Mouse (Mus musculus) 3T3-L1 (cell line): ENCODE measurements around the gene 4933407L21Rik.
A peak's percentile ranks its signal among the peaks of the same experiment; 100 is the strongest.
"Not testable (repeated sequence)": the region's sequence is repeated elsewhere in the genome, so short reads cannot be mapped to it uniquely, and the experiment has no call there.

Experiments used
- DNase-seq: peaks from one replicate; pipeline ENCODE4 v3.0.0-alpha.2; 2015; ENCODE audit warnings: low read depth, low spot score

The 4933407L21Rik gene

DNA sequence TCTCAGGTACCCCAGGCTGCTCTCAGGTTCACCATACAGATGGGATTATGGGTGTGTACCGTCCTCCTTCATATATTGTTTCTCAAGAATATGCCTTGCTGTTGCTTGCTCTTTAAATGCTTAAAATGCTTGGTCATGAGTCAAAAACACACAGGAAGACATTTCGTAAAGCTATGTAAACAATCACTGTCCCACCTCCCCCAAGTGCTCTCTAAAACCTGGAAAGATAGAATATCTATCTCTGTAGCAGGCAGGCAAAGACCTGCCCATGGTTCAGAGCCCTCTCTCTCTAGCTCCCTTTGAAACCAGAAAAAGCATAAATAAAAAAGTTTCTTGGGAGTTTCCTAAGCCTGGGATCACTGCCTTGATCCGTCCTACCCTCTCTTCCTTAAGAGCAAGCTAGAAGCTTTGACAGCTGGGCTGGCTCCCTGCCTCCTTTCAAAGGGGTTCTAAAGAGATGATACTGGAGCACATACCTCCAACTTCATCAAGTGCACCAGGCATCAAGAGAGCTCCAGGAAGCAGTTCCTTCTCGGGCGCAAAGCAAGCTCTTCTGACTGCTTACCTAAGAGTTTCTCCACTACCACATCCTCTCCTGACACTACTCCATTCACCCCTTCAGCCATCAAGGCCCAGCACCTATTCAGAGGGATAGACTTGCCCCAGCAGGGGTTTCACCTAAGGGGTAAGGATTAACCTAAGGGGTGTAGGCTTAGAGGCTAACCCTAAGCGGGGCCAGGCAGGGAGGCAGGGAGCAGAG, 31.0 kb downstream of the 4933407L21Rik start:
- DNase-seq: no peak

DNA sequence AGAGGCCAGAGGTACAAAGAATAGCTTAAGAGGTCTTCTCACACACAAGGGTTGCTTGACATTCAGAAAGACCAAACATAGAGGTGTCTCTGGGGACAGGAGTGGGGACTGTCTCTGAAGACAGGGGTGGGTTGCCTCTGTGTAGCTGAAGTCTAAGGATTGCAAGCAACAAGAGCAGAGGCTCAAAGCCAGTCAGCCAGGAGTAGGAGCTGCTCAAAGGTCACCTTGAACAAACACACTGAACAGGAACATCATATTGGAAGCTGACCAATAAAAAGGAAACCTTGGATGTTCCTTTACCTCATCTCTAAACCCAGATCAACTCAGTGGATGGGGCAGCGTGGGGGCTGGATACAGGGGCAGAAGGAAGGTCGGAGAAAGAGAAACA, 31.6 kb downstream of the 4933407L21Rik start:
- DNase-seq: no peak

DNA sequence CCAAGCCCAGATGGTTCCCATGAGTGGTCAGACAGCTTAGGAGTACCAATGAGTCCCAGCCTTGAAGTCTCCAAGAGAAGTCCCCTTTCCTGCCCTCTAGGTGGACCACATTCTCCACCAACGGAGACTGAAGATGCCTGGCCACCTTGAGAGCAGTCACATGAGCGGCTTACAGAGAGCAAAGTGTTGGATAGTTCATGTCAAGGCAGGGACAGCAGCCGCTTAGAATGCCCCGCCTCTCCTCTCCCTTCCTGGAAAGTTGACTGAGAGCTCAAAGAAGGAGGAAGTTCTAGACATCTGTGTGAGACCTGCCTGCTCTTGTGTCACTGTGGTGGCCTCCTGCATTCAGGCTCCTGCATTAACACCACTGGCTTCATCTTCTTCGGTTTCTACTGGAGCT, 32.6 kb downstream of the 4933407L21Rik start, which contains the start of gene Gpr55:
Gpr55 (minus strand) TSS at position 135 of the 400 bp plus-strand sequence.
- no peak for DNase-seq

DNA sequence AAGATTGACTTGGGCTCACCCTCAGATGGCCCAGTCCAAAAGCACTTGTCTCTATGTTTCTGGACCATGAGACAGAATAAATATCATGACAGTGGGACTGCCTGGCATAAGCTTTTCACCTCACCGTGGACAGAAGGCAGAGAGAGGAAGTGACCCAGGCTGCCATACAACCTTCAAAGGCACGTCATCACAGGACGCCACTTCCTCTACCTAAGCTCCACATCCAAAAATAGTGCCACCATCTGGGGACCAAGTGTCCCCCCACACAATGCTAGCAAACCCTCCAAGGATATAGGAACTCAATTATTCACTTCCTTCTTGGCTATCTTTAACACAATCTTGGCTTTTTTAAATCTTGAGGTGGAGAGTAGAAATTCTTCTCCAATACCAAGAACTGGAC, 33.8 kb downstream of the 4933407L21Rik start:
- no peak for DNase-seq

DNA sequence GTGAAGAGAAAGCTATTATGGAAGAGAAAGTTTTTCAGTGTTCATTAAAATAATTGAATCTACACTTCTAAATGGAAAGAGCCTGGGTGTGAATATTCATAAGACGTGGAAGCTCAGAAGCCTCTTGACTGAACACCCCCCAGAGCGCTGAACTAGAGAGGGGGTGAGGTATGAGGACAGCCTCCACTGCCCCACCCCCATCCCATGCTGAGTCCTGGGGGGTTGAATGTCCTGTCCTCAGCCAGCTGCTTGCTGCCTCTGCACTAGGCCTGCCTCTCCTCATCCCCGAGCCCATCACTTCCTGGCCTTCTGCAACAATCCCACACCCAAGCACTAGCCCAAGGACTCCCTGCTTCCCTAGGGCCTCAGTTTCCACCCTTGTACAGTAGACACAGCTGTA, 37.6 kb downstream of the 4933407L21Rik start:
- DNase-seq: no peak

DNA sequence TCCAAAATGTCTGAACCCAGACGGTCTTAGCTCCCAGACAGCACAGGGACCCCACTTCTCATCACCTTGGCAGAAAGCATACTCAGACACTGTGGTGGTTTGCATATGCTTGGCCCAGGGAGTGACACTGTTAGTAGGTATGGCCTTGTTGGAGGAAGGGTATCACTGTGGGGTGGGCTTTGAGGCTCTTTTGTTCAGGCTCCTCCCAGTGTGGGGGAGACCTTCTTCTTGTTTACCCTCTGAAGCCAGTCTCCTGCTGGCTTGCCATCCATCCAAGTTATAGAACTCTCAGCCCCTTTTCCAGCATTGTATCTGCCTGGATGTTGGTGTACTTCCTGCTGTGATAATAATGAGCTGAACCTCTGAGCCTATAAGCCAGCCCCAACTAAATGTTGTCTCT, 40.8 kb downstream of the 4933407L21Rik start:
- no peak for DNase-seq

DNA sequence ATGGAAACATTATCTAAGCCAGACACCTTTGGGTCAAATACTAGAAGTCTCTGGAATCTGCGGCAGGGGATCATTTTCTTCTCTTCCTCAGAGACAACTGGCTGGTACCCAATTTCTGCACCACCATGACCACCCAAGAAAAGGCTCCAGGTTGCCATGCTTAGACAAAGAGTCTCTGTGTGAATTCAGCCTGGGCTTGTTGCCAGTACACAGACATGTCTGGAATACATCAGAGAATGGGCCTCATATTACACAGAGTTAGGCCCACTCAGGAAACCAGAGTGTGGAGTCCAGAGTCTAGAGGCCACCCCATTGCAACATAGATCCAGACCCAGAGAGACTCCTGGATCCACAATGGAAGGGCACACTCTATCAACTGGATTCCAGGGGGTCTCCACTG, 41.2 kb downstream of the 4933407L21Rik start:
- DNase-seq: peak; percentile 30

DNA sequence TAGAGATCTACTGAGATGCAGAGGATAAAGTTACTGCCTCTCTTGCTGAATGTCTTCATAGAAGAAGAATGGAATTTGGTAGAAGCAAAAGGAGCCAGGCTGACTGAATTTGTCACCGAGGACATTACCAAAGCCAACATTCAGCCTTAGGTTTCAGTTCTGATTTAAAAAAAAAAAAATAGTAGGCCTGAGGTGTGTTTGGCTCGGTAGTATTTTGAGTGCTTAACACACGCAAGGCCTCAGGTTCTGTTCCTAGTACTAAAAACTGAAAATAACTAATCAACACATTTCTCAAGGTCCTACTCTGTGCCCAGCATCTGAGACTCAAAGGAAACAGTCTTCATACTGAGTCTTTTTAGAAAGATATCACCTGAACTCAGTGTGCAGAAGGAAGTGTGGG, 42.8 kb downstream of the 4933407L21Rik start:
- no peak for DNase-seq

DNA sequence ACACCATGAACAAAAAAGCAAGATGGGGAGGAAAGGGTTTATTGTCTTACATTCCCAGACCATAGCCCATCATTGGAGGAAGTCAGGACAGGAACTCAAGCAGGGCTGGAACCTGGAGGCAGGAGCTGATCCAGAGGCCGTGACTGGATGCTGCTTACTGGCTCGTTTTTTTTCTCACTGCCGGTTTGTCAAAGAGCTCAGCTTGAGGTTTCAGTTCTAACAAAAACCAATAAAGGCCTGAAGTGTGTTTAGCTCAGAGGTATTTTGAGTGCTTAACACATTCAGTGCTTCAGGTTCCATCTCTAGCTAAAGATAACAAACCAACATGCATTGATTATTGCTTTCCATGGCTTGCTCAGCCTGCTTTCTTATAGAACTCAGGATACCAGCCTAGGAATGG, 44.1 kb downstream of the 4933407L21Rik start:
- no peak for DNase-seq

DNA sequence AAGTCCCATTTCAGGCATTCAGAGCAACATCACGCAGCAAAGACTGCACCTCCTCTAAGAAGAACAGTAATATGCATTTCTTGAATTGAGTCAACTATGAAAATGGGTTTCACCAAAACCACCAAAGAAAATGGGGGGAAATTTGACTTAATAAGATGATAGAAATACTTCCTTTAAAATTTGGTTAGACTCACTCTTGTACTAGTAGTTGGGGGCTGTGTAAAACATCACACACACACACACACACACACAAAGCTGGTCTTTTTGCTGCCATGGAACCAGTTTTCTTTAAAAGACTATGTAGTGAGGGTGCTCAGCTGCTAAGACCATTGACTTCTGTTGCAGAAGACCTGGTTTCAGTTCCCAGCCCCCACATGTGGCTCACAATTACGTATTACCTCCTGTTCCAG, 45.2 kb downstream of the 4933407L21Rik start:
- DNase-seq: no peak

DNA sequence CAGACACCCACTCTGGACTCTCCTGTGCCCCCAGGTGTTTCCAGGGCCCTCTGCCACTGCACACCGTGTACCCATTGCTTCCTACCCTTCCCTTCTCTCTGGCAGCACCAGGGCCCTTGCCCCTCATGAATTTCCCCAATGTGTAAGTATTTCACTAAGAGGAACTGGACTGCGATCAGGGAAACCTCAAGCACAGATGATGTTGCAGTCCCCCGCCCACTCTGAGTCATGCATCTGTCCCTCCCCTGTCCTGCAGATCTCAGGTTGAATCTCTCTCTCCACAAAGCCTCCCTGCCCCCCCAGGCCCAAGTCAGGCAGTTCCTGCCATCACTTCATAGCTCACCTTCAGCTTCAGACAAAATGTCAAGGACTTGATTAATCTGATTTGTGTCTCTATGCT, 49.4 kb downstream of the 4933407L21Rik start:
- peak; percentile 28 for DNase-seq

DNA sequence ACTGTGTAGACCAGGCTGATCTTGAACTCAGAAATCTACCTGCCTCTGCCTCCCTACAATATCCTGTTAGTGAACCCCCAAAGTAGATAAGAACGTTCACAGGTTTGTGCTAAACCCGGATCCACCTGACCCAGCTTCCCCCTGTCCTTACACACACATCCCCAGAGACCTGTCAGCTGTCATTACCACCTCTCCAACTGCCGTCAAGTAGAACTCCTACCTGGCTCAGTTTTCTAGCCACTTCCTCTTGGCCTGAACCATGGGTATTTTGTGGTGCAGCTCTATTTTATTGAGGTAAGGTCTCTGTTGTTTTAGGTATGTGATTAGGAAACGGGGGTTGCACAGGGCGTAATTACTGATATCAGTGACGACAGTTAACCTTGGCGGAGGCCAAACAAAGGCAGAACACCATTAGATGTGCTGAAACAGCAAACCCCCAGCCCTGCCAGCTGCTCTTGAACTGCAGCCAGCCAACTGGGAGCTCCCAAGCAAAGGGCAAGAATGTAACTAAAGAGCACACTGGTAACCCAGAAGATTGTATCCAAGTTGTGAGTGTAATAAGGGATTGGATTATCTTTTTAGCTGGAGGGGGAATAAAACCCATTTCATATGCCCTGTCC, 53.6 kb downstream of the 4933407L21Rik start:
- no peak for DNase-seq

DNA sequence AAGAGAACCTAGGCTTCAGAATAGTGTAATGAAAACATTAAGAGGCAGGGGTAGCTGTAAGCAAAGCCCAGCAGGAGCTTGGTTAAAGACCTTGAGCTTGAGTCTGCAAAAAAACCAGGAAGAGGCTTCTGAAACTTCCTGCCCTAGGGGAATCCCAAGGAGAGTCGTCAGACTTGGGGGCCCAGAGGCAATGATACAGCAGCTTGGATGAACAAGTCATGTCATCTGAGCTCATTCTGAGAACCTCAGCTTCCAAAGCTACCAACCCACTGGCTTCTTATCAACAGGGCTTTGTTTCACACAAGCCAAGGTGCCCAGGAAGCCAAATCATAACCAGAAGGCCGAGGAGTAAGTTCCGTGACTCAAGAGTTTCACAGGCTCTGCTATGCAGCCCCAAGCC, 57.5 kb downstream of the 4933407L21Rik start:
- DNase-seq: no peak

DNA sequence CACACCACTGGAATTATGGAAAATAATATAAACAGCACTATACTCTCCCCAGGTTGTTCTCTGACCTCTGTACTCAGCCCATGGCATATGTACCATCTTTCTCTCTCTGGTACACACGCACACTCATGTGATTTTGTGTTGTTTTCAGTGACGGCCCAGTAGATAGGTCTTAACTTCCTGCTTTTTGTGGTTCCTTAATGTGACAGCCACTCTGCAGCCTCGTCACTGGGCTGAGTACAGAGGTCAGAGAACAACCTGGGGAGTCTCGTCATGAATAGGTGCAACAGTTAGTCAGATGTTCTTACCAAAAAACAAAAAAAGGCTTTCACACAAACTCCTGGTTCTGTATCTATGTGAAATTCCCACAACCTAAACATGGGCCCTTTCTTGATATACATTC, 60.1 kb downstream of the 4933407L21Rik start:
- DNase-seq: no peak

DNA sequence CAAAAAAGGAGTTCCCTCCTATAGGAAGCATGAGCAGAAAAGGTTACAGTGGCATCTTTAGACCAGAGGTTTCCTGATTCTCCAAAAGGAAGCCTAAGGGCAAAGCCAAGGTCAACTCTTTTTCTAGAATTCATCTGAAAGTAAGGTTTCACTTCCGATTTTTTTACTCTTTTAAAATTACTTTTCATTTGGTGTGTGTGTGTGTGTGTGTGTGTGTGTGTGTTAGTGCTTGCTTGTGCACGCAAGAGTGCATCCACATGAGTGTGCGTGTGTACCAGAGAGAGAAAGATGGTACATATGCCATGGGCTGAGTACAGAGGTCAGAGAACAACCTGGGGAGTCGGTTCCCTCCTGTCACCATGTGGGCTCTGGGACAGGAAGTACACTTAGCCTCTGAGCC, 60.6 kb downstream of the 4933407L21Rik start:
- not testable (repeated sequence) for DNase-seq
